Mouse (Mus musculus): ENCODE measurements around the gene Fam186a.

DNA sequence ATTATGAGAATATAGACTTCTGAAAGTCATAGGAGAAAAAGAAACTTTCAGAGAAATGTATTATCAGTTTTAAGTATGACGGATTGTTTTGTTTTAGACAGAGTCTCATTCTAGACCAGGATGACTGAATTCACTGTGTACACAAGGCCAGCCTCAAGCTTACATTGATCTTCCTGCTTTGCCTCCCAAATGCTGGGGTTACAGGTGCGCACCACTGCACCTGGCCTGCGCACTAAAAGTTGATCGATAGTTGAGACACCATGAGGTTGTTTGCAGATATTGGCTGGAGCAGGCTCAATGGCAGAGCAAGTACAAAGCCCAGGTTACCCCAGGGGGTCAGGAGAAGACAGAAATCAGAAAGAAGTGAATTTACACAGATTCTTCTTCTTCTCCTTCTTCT lies 55.1 kb downstream of the Fam186a start:
- TF ChIP-seq CTCF (IDR thresholded peaks at IDR 0.05; ENCODE audit: control insufficient read depth, insufficient read depth, insufficient read length) (no peak), USF1 (IDR thresholded peaks at IDR 0.05; ENCODE audit: low read depth) (no peak), MYOG (IDR thresholded peaks at IDR 0.05; ENCODE audit: control insufficient read depth, extremely low read depth, insufficient read length) (no peak)
